Mouse (Mus musculus) T-helper 2 cell (primary cell): ENCODE data around the gene Lilra6.
"Not testable (repeated sequence)": the region's sequence is repeated elsewhere in the genome, so short reads cannot be mapped to it uniquely, and the experiment has no call there.

Experiments
- in situ Hi-C: fragments of 300-600 bp; cut with MboI, MseI; formaldehyde crosslinking; loops from one replicate; pipeline ENCODE4 v1.15.1; 2025; ENCODE audit warnings: high pct_unique_total_duplicates

The Lilra6 gene

DNA sequence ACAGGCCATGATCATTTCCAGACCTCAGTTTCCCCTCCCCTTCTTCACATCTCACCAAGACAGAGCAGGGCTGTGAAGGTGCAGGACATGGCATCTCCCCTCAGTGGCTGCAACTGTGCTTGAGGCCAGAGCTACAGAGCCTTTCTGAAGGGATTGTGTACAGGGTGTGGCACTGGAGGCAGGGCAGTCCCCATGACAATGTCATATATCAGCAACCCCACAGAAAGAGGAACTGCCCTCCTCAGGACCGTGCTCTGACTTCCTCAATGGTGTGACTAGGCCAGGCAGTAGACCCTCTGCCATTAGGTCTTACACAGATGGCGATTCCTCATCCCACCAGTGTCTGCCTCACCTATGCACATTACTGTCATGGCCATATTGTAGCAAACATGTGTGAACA, at the start of gene Lilra6:
Gene Lilra6 (minus strand): TSS at position 117 of the 400 bp plus-strand sequence.
- in situ Hi-C loops: not testable (repeated sequence)

DNA sequence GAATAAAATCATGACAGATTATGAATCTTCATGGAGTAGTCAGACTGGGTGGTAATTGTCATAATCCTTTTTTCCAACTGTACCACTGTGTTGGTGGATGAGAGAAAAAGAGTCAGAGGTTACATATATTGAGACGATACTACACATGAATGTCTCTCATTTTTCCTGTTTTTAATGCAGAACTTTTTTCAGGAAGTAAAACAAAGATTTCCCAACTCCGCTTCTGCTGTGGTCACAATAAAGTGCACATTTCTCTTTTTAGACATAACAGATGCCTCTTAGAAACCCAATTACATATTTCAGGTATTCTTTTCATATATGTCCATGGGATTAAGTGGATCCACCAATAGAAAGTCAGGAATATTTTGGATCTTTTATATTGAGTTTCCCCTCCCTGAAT, 46.7 kb upstream of the Lilra6 start:
- in situ Hi-C loops: no loop called here

DNA sequence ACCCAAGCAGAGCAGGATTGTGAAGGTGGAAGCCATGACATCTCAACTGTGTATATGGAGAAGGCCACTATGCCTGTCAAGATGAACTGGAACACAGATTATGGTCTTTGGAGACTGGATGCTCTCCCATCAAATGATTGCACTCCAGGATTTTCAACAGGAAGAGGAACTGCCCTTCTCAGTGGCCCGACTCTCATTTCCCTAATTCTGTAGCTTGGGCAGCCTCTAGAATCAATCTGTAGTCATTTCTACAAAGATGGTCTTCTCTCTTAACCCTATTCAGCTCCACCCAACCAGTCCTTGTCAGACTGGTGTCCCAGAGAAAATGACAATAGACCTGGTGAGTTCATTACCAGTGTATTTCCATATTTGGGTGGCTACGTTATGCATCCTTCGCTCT, 42.1 kb upstream of the Lilra6 start:
- in situ Hi-C loops: no loop called here

DNA sequence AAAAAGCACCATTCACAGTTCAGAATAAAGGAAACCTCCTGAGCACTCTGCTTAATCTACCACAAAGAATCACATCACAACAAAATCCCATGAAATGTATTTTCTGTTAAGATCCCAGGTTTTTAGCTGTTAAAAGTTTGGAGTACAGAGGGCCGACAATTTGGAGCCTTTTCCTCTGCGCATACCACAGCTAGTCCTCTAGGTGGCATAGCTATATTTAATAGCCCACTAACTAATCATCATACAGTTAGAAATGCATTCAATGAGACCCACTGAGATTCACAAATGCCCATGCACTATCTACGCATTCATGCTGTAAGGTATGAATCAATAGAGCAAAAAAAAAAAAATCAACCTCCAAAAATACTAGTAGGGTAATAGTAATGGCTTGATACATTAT, 33.9 kb upstream of the Lilra6 start:
- in situ Hi-C loops: no loop called here

DNA sequence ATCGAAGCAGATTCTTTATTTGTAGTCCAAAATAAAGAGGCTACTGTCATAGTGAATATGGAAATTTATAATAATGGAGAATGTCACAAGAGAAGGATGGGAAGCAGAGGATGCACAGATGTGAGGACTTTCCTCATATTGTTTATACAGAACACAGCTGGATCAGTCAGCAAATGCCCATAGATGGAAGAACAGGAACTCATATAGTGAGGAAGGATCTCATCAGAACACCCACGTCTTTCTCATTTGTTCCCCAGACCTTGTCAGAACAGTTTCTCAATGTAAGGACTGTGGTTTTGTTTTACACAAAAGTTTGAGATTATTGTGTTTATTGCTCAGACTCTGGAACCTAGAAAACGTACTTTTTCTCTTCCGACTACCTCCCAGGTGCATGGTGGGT, 32.9 kb upstream of the Lilra6 start:
- in situ Hi-C loops: no loop called here

DNA sequence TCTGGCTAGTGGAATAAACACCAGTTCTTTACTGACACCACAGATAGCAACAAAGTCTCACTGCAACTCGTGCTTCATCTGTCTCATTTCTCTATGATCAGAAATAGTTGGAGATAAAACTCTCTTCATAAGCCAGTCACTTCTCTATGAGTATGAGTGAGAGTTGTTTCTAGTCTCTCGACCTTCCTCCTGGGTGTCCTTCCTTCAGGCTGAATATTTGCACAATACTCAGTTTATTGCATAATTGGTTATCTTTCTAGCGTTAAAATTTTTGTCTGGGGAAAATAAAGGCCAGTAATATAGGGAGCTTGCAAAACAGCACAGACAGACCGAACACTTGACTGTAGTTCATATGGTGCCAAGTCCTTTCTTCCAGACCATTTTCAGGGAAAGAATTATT, 30.8 kb upstream of the Lilra6 start:
- in situ Hi-C loops: no loop called here

DNA sequence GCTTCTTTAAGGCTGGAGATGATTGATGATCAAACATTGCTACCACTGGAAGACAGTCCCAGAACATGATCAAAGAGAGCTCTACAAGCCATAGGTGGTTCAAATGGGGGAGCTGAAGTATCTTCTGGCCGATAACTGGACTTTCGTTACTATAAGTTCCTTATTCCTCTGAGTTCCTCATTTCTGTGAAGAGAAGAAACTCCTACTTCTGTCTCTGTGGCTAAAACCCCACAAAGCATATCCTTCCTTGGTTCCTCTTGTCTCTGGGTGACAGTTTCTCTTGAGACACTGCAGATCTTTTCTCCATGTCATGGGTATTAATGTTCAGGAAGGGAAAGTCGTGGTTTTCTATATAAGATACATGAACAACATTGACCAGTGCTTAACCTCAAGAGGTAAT, 25.6 kb upstream of the Lilra6 start:
- in situ Hi-C loops: no loop called here

DNA sequence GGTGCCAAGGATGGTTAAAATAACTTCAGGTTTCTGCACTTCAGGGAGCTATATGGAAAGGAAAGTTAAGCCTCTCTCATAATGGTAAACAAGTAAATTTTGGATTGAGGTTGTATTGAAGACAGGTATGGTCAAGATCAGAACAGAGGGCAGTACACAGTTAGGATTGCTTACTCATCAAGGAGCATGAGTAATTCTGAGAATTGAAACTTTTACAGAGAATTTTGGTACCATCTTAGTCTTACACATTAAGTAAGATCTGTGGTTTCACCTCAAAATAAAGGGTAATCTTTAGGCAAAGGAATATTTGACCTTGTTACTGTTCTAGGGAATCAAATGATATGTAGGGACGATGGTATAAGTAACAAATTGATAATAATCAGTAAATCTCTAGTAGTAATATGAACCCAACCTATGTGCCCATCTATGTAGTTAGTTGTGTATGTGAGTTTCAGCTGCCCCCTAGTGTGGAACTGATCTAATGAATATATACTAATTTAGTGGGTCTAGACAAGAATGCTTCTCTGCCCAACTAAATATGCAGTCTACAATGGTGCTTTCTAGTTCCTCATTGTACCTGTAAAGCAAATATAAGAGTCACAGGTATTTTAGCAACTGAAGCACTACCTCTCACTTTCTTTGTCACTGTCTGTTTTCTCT, 24.7 kb upstream of the Lilra6 start:
- in situ Hi-C loops: no loop called here

DNA sequence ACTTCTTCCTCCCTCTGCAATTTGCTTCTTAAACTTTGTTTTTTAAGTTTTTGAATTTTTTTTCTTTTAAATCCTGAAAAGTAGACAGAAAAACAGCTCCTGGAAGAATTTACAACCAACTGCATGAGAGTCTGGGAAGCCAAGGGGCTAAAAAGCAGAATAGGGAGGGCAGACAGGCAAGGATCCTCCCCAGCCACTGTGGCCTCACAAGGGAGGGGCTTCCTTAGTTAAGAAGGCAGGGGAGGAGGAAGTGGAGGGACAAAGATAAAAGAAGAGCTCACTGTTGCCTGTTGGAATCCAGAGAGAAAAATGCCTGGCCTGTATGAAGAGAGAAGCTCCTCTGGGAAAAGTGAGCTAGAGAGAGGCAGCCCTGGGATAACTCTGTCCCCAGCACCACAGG, 20.2 kb upstream of the Lilra6 start:
- in situ Hi-C loops: not testable (repeated sequence)

DNA sequence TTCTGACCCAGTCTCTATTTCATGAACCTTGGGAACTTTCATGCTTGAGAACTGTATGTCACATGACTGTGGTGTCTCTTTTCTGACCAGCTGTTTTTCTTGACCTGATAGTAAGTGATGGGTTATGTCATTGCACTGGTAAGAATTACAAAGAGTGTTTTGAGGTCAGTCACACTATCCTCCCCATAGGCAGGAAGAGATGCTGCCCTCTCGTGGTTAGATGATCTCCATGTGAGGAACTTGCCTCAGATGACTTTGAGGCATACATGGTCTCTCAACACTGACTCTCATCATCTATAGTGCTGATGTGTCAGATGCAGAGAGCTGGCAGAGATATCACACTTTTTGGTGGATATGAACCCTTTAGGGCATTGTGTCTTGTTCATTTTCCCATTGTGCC, 11.6 kb downstream of the Lilra6 start:
- in situ Hi-C loops: no loop called here

DNA sequence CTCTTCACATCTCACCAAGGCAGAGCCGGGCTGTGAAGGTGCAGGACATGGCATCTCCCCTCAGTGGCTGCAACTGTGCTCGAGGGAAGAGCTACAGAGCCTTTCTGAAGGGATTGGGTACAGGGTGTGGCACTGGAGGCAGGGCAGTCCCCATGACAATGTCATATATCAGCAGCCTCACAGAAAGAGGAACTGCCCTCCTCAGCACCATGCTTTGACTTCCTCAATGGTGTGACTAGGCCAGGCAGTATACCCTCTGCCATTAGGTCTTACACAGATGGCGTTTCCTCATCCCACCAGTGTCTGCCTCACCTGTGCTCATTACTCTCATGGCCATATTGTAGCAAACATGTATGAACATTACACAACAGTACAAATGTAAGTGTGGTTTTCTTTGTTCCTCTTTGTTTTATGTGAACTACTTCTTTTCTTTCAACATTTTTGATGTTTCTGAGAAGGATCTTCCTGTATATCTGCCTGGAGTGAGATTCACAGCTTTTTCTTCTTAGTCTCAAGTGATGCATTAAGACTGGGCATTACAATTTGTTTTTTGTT, 17.2 kb downstream of the Lilra6 start, which contains the start of gene Gm14548:
Gene Gm14548 (minus strand): TSS at position 85 of the 555 bp plus-strand sequence.
- in situ Hi-C loops: not testable (repeated sequence)

DNA sequence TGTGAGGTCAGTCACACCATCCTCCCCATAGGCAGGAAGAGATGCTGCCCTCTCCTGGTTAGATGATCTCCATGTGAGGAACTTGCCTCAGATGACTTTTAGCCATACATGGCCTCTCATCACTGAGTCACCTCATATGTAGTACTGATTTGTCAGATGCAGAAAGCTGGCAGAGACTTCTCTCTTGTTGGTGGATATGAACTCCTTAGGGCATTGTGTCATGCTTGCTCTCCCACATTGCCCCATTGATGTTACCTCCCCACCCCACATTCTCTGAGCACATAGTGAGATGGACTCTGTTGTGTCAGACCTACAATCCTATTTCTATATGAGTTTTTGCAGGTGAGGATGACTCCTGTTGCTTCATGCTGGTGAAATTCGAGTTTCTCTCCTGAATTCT, 40.3 kb downstream of the Lilra6 start:
- in situ Hi-C loops: not testable (repeated sequence)
